Mouse (Mus musculus): ENCODE data around the gene Wrb. TPM values are rescaled to one million over a fixed set of nuclear protein-coding genes. Genes with fewer than 3 reads are reported as not detected.

Wrb gene
- total RNA-seq, 2 experiments from 2014 or later, result not detected

Other genes with a start within 250 kb of the Wrb start
- 6.5 and 8.0 TPM in 2 replicates for gene Psmg1, start 154.4 kb upstream of the Wrb start, total RNA-seq (2015; ENCODE audit: low replicate concordance)
- gene Psmg1, start 154.4 kb upstream of the Wrb start, total RNA-seq (2017; ENCODE audit: low replicate concordance), result 8.6 and 9.9 TPM in 2 replicates
- 12.6 and 36.0 TPM in 2 replicates for gene Brwd1, start 62.9 kb upstream of the Wrb start, total RNA-seq (2015; ENCODE audit: low replicate concordance)
- gene Brwd1, start 62.9 kb upstream of the Wrb start, total RNA-seq (2017; ENCODE audit: low replicate concordance), result 16.9 and 19.0 TPM in 2 replicates
- gene Hmgn1, start 17.7 kb upstream of the Wrb start, total RNA-seq (2015; ENCODE audit: low replicate concordance), result 33.5 and 60.5 TPM in 2 replicates
- 9.1 and 16.9 TPM in 2 replicates for gene Hmgn1, start 17.7 kb upstream of the Wrb start, total RNA-seq (2017; ENCODE audit: low replicate concordance)
- not detected in 2 replicates for gene Lca5l, start 46.9 kb downstream of the Wrb start, total RNA-seq (2015; ENCODE audit: low replicate concordance)
- gene Lca5l, start 46.9 kb downstream of the Wrb start, total RNA-seq (2017; ENCODE audit: low replicate concordance), result not detected in 2 replicates
- gene Sh3bgr, start 55.0 kb downstream of the Wrb start, total RNA-seq (2015; ENCODE audit: low replicate concordance), result not detected in 2 replicates
- not detected in 2 replicates for gene Sh3bgr, start 55.0 kb downstream of the Wrb start, total RNA-seq (2017; ENCODE audit: low replicate concordance)
- not detected in 2 replicates for gene B3galt5, start 90.4 kb downstream of the Wrb start, total RNA-seq (2015; ENCODE audit: low replicate concordance)
- not detected in 2 replicates for gene B3galt5, start 90.4 kb downstream of the Wrb start, total RNA-seq (2017; ENCODE audit: low replicate concordance)

Measured in erythroid progenitor cell, adult 5-6 weeks (primary cell).